Mouse (Mus musculus): ENCODE results near the gene Trappc12.
"Not testable (repeated sequence)": the region's sequence is repeated elsewhere in the genome, so short reads cannot be mapped to it uniquely, and the experiment has no call there.

Gene Trappc12

DNA sequence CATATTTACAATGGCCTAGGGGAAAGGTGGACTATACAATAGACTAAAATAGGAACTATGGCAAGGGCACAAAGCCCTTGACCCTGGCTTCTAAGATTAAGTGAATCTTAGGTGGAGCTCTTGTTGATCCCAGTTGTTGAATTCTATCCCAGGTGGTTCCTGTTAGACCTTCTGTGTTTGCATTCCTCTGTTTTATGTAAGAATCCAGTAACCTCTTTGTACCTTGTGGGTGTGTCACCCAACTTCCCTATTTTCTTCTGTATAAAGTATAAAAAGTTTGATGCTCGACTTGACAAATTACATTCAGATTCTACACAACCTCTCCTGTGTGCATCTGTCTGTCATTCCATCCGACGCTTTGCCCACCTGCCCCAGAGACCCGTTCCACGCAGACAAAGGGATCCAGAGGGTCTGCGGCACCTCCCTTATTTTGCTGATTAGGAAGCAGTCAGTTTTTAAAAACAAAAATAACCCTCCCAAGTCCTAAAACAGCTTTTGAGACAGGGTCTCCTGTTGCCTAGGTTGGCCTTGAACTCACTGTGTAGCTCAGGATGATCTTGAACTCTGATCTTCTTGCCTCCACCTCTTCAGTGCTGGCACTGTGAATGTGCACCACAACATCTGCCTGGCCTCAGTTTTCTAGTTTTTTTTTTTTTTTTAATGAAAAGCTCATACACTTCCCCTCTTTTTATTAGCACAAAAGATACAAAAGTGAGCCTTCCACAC lies 16.6 kb downstream of the Trappc12 start:
- not testable (repeated sequence) for DNase-seq (ENCODE audit: low spot score)

DNA sequence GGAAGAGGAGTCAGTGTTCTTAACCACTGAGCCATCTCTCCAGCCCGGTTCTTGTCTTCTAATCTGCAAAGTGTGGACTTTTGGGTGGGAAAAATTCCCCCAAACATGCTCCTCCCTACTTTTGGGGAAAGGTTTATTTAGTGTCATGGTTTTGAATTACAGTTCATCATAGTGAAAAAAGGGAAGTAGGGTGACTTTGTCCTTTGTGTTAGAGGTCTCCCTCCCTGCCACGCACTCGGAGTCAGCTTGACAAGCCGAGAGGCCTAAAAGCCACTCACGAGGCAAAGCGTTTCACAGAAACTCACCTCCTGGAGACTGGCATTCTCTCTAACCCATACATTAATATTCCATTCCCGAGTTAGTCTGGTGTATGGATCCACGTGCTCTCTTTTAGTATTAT lies 17.6 kb downstream of the Trappc12 start:
- DNase-seq (ENCODE audit: low spot score): no peak

DNA sequence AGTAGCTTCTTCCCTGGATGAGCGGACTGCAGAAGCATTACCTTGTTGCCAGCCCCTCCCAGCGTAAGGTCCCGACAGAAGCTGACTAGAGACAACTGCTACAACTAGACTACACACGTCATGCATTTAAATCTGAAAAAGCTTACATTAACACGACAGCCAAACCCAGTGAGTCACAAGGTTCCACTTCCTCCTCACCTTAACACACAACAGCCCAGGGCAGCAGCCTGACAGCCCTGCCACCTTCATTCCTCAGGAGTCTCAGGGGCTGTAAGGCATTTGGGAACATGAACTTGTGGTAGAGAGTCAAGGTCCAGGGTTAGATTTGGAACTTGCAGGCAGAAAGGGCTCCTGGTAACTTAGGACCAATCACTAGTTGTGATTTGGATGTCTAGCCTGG lies 23.2 kb downstream of the Trappc12 start:
- DNase-seq (ENCODE audit: low spot score): no peak

DNA sequence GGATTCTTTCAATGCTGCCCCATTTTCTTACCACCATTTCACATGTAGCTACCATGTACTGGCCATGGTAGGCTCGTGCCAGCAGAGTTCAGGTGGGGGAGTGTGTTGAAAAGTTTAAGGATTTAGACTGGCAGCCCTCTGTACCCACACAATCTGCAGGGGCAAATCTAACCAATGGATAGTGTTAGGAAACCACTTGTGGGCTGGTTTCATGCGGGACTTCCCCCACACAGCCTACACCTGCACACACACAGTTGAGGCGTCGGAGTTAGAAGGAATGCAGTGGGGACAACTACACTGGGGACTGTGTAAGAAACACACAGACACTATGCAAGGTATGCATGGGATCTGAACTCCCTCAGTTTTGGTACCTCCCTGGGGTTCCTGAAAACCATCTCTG lies 24.1 kb downstream of the Trappc12 start:
- DNase-seq (ENCODE audit: low spot score): no peak

DNA sequence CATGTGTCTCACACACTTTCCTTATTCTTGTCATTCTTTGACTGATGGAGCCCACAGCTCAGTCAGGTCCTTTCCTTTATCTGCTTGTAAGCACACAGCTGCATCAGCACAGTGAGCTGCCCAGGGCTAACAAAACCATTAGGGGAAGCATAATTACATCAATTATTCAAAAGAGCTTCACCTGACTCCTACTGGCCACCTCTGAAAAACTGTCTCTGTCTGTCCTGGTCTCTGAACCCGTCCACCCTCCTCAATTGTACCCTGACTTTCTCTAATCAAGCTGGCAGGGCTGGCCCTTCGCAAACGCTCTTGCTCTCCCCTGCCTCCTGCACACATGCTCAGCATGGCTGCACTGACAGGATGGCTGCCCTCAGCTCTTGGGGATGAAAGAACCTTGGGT lies 25.9 kb downstream of the Trappc12 start:
- DNase-seq (ENCODE audit: low spot score): no peak

DNA sequence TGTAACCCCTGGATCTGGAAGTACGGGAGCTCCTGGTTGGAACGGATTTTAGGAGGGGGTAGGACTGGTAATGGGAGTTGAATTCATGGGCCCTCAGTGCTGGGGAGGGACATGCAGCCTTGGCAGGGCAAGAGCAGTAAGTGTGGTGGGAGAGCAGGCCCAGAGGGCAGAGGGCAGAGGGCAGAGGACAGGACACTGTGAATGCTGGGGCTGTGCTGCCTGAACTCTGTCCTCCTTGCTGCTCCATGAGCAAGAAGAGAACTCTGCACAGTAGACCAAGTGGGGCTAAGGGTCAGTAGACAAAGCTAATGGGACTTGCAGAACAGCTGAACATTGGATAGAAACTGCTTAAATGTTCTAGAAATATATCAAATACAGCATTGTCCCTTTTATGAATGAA lies 32.2 kb downstream of the Trappc12 start:
- DNase-seq (ENCODE audit: low spot score): no peak

DNA sequence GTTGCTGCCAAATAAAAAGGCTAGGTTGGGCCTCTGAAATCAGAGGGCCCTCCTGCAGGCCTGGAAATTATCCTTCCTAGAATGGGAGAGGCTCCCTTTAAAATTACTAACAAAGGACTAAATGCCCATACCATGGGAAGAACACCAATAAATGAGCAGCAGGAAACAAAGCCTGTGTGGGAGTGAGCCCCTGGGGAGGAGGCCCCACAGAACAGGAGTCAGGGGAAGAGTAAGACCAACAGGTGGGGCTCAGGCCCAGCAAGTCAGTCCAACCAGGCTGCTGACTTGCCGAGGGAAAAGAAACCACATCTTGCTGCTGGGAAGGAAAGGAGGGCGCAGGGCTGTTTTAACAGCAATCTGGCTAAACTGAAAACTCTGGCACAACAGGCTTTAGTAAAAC lies 33.2 kb downstream of the Trappc12 start:
- DNase-seq (ENCODE audit: low spot score): no peak

DNA sequence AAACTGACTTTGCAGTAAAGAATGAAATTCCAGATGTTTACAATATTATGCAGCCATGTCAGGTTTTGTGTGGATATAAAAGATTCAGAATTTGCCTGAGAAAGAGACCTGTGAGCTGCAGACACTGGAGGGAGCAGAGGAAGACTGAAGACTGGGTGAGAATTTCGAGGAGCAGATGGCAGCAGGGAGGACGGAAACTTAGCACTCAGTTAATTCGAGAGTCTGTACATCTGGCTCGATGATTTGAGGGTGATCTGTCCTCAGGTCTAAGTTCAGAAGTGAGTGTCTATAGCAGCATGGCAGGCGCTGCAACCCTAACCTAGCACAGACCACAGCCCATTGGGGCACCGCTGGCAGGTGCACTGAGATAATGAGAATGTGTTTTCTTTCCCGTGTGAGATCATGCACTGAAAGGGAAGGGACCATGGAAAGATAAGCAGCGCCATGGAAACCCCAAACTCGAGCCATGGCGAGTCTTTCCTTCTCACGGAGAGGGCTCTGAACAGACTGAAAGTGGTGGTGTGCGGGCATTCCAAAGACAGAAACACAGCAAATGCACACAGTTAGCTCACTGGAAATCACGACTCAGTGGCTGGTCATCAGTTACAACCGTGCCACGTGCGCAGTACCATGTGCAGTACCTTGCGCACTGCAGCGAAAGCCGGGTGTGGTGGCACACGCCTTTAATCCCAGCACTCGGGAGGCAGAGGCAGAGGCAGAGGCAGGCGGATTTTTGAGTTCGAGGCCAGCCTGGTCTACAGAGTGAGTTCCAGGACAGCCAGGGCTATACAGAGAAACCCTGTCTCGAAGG lies 35.2 kb downstream of the Trappc12 start:
- DNase-seq (ENCODE audit: low spot score): no peak

DNA sequence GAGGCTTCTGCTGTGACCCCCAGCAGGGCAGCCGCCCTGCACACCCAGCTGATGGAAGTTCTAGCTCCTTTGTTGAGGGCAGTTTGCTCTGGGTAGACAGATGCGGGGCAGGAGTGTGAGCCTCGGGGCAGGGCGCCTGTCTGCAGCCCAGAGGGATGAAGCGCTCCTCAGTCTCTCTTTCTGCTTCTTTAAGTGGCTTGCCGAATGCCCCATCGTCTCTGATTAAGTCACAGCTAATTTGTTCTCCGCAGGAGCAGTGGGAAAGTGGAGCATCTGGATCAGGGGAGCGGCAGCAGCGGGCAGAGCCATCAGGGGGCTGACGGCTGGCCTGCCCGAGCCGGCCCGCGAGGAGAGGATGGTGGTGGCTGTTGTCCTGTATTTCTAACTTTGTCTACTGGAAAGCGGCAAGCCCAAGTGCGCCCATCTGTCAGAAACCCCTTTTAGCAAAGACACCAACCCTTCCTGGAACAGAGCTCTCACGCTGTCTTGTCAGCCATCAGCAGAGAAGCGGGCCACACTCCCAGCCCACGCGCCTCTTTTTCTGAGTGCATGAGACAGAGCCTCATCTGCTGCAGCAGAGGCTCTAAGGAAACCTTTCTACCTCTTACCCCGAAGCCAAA lies 39.6 kb downstream of the Trappc12 start:
- no peak for DNase-seq (ENCODE audit: low spot score)

DNA sequence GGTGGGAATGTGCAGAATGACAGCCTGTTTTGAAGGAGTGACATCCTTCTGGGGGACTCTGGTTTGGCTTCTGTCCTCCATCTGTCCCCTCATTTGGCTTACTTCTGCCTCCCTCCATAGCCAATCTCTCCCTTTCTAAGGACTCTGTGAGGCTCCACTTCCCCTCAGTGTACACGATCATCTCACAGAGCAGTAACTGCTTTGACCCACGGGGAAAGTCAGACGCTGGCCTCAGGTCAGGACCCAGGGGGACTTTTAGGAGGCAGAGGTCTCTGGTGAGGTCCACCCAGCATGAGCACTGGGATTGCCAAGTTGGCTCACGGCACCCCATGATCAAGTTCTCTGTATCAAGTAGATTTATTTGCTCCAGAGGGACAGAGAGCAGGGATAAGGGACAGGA lies 42.1 kb downstream of the Trappc12 start:
- DNase-seq (ENCODE audit: low spot score): no peak

DNA sequence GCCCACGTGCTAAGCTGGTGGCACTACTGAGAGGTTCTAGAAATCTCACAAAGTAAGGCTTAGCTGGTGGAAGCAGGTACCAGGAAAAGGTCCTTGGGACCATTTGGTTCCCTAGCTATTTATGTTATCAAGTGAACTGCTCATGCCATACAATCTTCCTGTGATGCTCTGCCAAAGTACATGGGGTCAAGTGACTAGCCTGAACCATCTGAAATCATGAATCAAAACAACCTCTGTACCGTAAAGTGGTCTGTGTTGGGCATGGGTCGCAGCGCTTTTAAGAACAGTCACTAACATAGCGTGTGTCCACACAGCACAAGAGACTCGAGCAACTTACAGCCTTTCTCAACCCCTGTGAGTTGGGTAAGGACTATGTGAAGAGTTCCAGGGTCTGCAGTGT lies 45.1 kb downstream of the Trappc12 start:
- no peak for DNase-seq (ENCODE audit: low spot score)

DNA sequence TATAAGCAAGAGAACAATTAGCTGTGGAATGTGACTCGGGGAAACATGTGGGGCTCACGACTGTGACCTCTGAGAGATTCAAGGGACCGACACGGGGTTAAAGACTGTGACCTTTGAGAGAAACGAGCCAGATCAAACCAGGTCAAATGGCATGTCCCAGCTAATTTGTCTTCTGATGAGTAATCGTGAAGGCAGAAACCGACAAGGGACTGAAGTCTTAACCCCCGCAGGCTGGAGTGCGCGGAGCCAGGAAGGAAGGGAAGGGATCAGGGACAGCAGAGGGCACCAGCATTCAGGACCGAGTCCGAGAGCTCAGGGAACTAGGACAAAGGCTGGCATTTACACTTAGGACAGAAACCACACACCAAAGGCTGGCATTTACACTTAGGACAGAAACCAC lies 45.9 kb downstream of the Trappc12 start:
- no peak for DNase-seq (ENCODE audit: low spot score)

DNA sequence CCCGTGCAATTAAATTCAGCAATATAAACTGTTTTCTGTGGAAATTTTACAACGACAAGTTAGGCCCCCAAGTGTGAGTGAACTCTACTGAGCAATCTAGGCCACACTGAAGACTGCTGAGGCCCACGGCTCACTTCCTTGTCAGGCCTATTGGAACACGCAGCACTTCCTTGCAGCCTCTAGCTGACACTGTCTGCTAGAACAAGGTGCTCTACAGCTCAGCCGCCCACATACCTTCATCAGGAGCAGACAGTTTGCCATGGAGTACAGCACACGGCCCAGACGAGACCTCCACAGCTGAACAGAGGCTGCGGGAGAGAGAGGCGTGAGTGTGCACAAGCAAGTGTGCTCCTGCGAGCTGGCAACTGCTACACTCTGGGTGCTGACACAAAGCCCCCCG lies 49.0 kb downstream of the Trappc12 start:
- DNase-seq (ENCODE audit: low spot score): no peak

DNA sequence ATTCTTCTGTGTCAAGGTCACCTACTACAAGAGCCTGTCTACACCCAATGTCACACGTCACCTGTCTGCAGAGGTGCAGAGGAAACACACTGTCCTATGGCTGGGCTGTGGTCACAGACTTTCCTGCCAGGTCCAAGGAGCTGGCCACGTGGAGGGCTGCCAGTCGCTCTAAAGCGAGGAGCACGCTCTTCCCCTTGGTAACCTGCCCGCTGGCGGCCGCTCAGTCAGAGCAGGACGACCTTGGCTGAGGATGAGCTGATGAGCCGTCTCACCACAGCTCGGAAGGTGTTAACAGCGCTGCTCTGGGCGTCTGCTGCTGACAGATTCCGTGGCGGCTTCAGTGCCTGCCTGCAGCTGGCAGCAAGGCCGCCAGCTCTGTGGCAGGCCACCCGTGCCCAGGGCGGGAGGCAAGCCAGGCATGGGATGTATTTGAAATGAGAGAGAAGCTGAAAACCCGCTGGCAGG lies 49.7 kb downstream of the Trappc12 start:
- no peak for DNase-seq (ENCODE audit: low spot score)

DNA sequence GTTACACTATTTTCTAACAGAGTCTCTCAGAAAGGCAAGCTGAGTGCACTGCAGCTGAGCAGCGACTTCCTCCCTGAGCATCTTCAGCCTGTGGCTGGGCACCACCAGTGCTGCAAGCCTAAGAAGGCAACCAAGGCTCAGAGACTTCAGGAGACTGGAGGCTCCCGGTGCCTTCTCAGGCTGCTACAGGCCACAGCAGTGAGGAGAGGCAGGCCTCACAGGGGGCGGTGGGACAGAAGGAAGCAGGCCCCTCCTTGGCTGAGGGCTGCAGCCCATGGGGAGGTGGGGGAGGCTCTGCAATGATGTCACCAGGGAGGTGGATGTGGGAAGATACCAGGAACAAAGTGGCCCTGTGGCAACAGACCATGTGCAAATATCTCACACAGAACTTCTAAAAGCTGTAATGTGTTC lies 50.2 kb downstream of the Trappc12 start:
- no peak for DNase-seq (ENCODE audit: low spot score)

DNA sequence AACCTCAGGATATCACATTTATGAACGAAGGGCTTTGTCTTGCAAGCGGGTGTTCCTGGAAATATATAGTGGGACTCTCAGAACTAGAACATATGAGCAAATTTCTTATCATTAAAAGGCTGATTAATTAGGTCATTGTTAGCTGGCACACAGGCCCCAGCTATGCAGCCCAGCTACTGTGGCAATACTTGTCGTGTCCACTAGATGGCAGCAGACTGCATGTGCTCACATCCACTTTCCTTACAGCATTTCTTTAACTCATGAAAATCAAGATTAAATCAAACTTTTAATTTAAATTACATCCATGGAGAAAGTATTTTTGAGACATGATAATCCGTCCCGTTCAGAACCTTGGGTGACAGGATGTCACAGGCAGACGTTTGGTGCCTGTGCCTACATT lies 50.6 kb downstream of the Trappc12 start:
- peak; percentile 89 for DNase-seq (ENCODE audit: low spot score)

DNA sequence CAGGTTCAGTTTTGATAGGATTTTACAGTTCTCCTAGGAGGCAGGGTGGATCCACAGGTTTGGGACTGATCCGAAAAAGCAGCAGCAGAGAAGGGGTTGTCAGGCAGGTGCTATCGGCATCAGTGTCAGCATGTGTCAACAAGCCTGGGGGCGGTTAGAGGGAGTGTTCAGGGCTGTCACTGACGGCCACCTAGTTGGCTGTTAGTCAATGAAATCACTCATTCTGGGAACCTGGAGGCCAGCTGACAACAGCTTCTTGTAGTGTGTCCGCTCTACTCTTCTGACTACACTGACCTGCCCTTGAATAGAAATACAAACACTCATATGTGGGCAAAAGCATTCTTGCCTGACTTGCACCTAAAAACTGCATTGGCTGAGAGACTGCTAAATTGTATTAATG lies 51.2 kb downstream of the Trappc12 start:
- no peak for DNase-seq (ENCODE audit: low spot score)

DNA sequence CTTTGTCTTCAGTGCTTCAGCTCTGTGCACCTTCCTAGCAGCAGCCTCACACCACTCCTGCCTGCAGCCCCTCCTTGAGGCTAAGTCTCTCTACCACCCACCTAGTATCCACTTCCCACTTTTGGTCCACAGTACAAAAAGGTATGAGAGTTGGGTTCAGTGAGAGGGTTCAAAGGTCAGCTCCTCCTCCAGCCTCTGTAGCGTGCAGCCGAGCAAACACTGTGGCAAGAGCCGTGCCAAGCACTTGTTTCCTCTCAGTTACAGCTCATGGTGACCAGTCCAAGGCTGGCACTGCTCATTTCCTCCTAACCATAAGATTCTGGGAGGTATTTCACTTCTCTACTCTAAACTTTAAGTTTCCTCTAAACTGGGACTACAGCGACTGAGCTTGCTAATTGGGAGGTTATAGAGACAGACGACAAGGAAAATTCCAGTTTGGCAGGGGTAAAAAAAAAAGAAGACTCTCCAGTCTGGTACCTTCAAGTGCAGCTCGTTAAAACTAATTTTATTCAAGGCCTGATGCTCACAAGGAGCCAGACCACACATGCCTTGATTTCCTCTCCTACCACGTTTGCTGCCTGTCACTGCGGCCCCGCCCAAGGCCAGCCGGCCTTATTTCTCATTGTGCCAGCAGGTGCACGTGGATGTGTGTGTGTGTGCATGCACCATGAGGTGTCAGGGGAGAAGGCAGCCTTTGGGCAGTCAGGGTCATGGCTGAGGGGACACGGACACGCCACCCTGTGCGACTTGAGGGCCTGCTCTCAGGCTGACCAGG lies 52.3 kb downstream of the Trappc12 start:
- DNase-seq (ENCODE audit: low spot score): no peak

DNA sequence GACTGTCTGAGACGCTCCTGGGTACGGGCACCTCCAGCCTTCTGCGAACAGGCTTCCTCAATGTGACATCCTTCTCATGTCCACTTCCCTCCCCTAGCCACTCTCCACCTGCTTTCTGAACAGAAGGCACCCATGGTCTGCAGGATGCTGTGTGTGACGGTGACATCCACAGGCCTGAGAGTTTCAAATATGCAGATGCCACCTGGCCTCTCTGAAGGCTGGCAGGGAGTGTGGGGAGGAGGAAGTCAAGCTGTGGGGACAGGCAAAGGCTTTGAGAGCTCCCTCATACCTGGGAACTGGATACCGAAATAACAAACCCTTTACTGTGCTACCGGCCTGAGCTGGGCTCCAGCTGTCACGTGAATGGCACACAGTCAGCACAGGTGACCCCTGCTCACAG lies 55.5 kb downstream of the Trappc12 start:
- DNase-seq (ENCODE audit: low spot score): no peak

DNA sequence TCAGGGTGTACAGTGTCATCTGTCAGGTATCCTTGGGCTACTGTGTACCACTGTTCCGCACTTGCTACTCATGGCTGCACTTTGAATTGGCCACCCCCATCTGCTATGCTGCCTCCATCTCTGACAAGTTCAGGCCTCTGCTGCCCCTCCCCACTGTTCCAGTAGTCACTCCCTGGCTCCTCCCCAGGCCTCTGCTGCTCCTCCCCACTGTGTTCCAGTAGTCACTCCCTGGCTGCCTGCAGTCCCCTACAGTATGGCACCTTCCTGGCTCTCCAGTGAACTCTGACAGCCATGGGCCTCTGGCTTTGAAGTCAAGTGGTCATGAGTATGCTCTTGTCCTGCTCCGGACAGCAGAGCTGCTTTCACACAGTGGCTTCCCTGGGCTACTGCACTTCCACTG lies 56.0 kb downstream of the Trappc12 start:
- no peak for DNase-seq (ENCODE audit: low spot score)

DNA sequence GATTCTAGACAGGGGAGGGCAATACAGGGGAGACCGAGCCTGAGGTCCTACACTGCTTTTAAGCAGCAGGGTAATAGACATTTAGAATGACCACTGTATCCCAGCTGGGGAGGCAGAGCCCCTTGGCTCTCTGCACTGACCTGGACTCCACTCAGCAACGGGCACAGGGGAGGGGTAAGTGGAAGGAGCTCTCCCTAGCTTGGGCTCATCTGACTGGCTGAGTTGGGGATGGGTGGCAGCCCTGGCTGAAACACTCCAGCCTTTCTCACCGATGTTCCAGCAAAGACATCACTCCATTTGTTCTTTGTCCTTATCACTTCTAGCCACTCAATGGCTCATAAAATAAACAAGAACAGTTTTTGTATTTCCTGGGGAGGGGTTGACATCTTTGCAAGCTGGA lies 56.5 kb downstream of the Trappc12 start:
- no peak for DNase-seq (ENCODE audit: low spot score)

DNA sequence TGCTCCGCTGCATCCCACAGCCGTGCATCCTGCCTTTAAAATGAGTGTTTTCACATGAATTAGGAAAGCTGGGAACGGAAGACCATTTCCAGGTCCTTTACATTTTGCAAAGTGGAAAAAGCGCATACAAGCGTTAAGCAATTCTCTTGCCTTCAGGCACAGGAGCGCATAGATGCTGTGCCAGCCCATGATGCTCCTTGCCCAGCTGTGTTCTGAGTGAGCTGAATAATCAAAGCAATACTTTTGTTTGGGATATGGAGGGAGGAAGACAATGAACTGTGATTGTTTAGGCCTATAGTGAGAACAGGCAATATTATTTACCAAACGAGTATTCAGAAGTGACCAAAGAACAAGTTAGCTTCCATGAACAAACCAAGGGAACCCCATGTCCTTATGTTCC lies 59.5 kb downstream of the Trappc12 start:
- DNase-seq (ENCODE audit: low spot score): no peak

Measured in layer of hippocampus, adult 9-10 months (tissue).